Mouse (Mus musculus): ENCODE measurements at regions not wholly inside any gene's neighbourhood (a gene's known extent, or its start where the extent isn't known, plus 50 kb on each side); places are given as distances from the start of the nearest gene placed in this dataset.

DNA sequence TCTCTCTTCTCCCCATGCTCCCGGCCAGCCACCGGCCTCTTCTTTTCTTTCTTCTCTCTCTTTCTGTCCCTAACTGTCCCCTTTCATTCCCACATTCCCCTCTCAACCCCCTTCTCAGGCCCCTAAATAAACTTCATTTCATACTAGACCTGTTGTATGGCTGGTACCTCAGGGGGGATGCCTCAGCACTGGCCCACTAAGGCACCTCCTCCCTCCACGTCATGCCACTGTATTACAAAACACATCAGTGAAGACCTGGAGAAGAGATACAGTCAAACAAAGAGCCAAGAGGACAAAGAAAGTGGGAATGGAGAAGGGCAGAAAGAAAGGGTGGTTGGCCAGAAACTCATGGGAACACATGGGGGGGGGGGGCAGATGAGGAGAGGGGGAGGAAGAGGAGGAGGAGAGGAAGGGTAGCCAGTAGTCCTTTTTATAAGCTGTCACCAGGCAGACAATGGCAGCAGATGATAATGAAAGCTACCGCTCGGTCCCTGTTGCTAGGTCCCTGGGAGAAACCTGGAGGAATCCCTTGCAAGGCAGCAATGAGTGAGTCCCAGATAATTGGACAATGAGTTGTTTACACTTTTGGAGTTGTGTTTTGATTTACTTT lies 224.5 kb upstream of the Pfn2 start:
- no peak for DNase-seq (ENCODE audit: low spot score in 2 of 2)

DNA sequence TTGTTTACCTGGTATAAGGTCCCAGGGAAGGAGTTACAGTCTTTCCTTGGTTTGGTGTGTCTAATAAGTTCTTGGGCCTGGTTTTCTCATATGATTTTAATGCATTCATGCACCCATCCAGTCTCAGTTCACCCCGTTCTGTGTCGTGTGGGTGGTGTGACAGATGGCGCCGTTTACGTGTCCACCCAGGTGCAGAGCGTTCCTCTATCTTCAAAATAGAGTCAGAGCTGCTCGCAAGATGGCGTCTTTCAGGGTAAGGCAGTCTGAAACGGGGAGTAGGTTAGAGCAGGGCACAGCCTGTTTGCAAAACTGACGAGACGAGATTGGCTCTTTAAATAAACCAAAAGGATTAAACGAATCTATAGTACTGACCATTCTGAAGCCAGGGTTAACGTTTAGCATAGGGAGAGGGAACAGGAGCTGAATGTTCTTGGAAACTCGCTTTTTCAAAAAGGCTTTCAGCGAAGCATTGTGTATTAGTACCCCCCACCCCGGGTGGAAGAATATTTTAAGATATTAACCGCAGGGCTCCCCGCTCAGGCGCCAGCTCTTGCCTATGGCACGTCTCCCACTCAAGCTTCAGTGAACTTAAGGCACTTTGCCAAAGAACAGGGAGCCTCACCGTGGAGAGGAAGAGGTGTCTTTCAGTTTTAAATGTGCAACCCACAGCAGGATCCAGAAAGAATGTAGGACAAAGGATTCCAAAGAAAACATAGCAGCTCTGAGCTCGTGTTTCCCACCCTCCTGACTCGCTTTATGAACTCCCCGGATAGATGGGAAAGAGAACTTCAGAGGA lies 241.7 kb upstream of the Pfn2 start:
- DNase-seq (ENCODE audit: low spot score in 2 of 2) = peak; percentile 37 to 47

DNA sequence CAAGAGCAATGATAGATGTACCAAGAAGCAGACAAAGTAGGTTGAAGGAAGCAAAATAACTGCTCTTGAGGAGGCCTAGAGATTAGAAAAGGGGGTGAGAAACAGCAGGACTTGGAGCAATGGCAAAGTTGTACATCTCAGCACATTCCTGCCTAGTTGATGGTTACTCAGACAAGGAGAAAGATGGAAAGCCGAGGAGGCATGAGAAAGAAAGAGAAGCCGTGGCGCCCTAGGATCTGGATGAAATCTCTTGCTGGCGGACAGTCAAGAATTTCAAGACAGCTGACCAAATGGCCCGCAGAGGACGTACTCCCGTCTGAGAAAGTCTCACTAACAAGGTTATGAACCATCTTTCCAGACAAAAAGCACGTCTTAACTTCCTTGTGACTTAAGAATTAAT lies 242.5 kb upstream of the Pfn2 start:
- DNase-seq (ENCODE audit: low spot score in 2 of 2) = no peak

DNA sequence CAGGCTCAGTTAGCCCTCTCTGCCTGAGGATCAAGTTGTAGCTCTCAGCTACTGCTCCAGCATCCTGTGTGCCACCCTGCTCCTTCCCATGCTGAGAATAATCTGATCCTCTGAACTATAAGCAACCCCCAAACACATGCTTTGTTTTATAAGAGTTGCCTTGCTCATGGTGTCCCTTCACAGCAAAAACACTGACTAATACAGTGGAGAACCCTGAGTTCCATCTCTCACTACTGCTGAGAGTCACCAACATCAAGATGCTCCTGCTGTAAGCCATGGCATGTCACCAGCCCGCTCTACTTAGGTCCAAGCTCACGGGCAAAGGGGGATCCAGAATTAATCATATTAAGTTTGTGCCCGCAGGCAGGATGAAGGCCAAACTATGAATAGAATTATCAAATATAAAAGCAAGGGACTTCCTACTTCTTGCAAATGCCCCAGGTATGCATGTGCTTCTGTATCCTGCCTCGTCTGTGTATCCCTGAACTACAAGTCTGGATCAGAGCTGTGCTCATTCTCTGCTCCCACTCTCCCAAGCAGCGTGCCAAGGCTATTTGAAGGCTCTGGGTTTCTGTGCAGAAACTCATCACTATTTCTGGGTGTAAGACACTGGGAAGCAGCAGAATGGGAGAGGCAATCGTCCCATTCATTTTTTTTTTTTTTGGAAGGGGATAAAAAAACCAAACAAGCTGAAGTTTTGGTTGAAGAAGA lies 243.7 kb upstream of the Pfn2 start:
- DNase-seq (ENCODE audit: low spot score in 2 of 2) = peak; percentile 70 to 81

DNA sequence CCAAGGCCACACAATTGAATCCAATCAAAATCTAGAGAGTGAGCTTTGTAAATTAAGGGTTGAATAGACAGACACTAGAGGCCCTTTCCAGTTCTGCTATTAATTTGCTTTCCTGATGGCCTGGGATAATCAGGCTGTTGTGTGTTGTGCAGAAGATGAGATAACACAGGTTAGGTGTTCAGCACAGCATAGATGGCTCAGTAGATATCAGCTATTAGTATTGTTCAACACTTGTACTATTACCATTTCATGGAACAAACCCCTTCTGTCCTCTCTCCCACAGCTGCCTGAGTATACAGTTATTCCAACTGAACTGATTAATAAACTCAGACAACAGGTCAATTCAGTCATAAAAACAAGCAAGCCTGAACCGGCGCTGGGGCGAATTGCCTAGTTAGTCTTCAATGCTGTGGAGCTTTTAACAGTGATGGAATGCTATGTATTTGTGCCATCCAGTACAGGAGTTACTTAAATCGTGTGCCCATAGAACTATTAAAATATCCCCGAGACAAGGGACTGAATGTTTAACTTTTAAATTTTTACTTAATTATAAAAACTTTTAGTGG lies 263.1 kb upstream of the Pfn2 start:
- DNase-seq (ENCODE audit: low spot score in 2 of 2) = no peak

DNA sequence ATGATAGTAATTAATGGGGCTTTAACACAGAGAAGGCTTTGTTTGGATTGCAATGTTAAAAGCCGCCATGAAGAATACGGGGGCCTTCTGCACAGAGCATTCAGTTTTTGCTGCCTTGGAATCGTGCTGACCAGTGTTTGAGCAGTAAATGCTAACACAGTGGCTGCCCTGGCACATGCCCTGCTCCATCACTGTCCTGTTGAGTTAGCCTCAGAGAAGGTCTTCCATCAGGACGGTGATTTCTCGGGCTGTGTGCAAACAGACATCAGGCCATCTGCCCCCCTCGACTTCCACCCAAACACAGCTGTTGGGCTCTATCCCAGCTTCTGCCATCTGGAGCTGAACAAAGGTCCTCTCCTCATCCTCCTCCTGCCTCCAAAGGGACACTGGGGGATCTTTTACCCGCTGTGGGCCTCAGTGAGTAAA lies 264.6 kb upstream of the Pfn2 start:
- no peak for DNase-seq (ENCODE audit: low spot score in 2 of 2)

DNA sequence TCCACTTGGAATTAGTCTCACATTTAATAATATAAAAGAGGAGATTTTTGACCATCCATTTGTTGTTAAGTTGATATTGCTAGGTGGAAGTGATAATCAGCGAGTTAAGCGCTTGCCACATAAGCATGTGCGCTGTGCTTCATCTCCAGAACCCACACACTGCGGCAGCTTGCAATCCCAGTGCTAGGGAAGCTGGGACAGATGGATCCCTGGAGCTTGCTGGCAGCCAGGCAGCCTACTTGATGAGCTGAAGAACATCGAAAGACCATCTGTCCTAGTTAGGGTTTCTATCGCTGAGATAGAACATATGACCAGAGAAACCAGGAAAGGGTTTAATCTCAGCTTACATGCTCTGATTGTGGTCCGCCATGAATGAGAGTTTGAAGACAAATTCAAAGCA lies 266.1 kb upstream of the Pfn2 start:
- DNase-seq (ENCODE audit: low spot score in 2 of 2) = peak in 1 of 2 experiments; percentile 38

DNA sequence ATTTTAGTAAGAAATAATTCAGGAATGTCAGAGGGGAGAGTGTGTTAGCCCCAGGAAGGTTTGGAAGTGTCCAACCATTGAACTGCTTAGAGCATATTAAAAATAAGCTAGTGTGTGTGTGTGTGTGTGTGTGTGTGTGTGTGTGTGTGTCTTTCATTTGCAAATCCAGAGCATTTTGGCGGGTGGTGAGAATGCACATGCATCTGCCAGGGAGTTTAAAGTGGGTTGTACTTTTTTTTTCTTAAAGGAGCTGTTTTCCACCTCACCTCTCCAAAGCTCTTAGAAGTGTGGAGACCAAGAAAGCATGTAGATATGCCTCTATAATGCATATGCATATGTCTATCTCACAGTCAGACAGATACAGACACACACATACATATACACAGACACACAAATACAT lies 267.6 kb upstream of the Pfn2 start:
- no peak for DNase-seq (ENCODE audit: low spot score in 2 of 2)

DNA sequence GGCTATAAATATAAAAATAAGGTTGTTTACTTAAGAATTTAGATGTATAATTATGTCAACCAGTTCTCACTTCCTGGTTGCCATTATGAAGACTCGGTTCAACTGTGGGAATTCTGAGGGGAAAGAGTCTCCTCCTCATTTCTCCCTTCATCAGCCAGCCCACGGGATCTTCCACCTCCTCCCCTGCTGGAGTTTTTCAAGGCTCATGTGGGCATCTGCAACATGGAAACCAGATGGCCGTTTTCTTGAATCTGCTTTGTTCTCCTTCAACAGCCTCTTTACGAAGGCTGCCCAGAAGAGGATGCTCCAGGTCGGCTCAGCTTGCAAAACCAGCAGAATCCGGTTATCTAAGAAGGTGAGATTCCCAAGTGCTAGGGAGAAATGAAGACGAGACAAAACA lies 269.0 kb upstream of the Pfn2 start:
- DNase-seq (ENCODE audit: low spot score in 2 of 2) = peak; percentile 73 to 80

DNA sequence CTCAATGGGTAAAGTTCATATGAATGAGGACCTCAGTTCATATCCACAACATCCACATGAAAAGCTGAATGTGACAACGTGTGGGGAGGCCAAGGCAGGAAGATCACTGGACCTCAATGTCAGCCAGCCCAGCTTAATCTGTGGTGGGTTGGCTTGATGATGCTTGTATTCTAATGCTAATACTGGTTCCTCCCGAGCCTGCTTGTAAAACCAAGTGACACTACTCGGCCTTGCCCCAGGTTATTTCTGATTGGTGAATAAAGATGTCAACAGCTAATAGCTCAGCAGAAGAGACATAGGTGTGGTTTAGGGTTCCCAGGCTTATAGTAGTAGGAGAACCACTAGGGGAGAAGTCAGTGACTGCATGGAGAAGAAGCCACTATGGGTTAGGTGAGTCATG lies 272.2 kb upstream of the Pfn2 start:
- DNase-seq (ENCODE audit: low spot score in 2 of 2) = no peak

DNA sequence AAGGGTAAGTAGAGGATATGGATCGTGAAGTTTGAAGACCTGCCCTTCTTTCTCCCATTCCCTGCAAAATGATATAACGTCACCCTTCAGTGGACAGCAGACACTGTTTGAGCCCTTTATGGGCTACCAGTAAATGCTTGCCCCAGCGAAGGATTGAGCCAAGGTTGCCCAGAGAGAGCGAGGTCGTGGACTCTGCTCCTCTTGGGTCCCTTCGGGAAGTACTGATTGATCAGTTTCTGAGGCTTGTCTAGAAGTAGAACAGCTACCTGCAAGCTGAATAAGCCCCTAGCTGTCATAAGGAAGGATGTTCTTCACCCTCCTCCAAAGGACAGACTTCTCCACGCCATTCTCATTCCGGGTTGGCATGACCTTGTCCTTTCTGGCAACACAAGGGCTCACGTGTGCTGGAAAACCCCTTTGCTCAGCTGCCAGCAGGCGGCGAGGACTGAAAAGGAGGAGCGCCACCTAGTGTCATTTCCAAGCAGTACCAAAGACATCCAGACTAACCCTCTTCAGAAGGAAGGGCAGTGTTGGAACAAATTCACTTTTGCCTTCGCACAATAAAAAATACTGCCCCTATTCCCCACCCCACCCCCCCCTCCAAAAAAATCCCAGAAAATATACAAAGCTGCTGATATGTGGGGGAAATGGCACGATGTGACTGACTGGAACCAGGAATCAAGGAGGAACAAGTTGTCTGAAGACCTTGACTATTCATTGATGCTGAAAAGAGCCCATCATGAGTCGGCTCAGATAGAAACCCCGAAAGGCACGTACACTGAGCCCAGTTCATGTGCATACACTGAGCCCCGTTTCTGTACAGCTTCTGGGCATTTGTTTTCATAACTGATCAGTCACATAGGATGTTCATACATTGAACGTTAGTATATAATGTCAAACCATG lies 274.8 kb upstream of the Pfn2 start:
- DNase-seq (ENCODE audit: low spot score in 2 of 2) = peak; percentile 74 to 86

DNA sequence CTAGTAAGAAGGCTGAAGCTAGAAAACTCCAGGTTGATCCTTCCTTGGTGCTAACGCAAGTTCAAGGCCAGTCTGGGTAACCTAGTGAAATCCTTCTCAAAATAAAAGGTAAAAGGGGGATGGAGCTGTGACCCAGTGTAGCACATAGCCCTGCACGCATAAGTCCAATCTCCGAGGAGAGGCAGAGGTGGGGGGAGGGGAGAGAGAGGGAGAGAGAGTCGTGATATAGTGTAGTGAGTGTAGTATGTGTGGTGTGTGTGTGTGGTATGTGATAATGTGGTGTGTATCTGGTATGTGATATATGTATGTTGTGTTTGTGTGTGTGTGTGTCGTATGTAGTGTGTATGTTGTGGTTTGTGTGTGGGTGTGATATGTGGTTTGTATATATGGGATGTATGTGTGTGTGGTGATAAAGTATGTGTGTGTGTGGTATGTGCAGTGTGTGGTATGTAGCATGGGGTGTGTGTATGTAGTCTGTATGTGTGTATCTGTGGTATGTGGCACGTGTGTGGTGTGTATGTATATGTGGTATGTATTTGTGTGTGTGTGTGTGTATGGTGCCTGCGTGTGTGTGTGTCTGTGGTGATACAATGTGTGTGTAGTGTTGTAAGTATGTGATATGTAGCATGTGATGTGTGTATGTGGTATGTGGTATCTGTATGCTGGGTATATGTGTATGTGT lies 275.7 kb upstream of the Pfn2 start:
- no peak for DNase-seq (ENCODE audit: low spot score in 2 of 2)

DNA sequence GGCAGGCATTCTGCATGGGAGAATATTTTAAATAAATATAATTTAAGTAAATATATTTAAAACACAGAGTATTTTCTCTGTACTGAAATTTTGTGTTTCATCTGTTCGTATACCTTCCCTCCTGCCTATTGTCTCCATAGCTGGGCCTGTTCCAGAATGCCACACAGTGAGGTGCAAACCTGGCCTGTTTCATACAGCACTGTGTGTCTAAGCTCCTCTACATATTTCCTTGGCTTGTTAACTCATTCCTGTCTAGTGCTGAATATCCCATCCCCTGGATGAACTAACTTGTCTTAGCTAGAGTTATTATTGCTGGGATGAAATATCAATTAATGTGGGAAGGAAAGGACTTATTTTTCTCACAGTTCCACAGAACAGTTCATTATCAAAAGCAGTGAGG lies 277.0 kb upstream of the Pfn2 start:
- DNase-seq (ENCODE audit: low spot score in 2 of 2) = no peak

DNA sequence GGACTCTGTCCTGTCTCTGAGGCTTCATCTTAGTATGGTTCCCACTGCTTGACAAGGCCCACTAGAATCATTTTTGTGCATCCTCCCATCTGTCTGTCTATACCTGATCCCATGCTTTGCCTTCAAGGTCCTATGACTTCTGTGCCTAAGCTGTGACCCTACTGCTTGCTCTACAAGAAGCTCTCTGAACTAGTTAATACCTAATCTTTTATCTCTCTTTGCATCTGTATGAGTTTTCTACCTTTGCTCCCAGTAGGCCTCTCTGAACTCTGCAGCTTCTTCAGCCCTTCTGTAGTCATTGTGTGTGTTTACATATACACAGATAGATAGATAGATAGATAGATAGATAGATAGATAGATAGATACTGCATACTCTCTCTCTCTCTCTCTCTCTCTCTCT lies 279.1 kb upstream of the Pfn2 start:
- DNase-seq (ENCODE audit: low spot score in 2 of 2) = no peak

DNA sequence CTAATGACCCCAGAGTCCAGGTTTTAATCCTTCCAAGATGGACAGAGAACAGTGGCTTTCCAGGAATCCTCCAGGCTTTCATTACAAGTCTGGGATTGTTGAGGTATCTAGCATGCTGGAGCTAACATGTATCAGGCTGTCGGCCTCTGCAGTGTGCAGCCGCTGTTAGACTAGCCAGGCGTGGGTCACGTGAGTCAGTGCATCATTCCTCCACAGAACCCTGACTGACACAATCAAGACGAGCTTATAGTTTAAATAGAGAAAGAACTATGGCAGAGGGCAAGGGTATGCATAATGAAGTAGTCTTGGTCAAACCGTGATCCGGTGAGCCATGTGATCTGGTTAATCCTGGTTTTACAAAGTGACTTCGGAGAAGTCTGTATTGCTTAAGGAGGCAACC lies 280.2 kb upstream of the Pfn2 start:
- DNase-seq (ENCODE audit: low spot score in 2 of 2) = no peak

DNA sequence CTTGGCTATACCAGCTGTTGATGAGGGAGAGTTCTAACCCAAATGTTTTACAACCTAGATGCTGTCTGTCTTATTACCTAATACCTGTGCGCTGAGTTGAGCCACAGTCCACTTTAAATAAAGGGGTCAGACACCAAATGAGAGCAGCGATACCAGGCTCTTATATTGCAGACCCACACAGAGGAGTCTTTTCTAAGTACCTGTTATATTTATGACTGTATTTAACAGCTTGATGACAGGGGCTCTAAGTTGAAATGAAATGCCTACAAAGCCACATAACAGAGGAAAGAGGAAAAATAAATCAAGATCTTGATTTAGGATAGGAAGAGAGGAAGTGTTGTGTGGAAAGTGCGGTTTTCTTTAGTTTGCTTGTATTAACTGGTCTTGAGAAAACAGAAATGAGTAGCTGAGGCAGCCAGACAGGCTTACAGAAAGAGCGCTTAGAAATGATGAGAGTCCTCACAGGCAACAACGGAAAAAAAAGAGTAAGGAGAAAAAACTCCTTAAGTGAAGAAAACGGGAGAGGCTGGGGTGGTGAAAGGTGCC lies 281.6 kb upstream of the Pfn2 start:
- no peak for DNase-seq (ENCODE audit: low spot score in 2 of 2)

DNA sequence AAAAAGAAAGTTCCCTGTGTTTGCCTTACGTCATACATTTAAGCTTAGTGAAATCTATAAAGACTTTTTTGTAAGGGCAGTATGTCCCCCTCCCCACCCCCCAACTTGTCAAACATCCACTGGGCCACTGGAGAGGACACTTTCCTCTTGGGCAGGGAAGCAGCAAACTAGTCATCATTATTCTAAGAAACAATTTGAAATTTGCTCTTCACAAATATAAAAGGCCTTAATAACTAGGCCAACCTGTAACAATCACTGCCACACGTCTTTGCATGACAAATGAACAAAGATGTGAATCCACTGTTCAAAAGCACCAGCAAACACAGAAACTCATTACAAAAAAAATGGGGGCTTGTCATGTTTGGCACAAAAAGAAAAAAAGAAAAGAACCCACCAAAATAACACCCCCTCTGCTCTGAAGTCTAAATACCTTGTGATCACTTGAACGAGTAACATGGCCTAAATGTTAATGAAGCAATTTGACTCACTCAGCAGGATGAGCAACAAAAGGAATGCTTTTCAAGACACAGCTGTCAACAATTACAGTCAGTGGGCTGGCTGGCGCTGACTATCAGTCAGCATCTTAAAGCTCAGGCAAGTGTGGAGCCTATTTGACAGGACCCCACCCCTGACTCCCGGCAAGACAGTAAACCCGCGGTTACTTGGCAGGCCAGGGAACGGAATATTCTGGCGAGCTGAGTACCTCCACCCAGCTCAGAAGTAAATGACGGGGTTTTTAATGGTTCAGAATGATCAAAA lies 278.7 kb upstream of the Tsc22d2 start:
- no peak for DNase-seq (ENCODE audit: low spot score in 2 of 2)

DNA sequence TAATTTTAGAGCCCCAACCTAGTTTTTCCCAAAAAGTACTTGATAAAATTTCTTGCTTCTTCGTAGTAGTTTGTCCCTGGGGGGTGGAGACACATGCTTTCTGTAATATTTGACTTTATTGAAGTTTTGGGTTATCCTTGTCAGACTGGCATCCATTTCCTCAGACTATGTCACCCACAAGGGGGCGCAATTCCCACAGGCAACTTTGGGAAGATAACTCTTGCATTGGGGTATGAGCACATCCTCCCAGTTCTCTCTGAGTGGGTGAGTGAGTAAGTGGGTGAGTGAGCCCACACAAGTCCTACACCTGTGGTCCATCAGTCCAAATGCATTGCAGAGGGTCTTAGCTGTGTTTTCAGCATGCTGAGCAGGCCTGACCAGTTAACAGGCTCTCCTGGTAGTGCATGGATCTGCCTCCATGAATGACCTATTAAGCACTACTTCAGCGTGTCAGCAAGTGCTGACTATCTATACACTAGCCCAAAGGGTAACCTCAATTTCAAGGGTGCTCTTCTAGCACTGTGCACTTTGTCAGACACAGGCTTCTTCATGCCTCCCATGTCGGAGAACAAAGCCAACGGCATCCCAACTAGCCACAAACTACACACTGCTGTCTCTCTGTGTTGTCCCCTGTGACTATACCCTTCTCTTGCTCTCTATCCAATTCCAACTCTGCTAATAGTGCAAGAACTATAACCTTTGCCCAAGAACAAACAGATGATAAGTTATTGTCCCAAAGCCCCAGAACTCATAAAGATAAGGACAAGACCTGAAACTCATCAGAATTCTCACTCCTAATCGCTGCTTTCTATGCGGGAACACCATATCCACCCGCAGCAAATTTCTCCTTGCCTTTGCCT lies 275.6 kb upstream of the Tsc22d2 start:
- DNase-seq (ENCODE audit: low spot score in 2 of 2) = peak; percentile 32 to 42

DNA sequence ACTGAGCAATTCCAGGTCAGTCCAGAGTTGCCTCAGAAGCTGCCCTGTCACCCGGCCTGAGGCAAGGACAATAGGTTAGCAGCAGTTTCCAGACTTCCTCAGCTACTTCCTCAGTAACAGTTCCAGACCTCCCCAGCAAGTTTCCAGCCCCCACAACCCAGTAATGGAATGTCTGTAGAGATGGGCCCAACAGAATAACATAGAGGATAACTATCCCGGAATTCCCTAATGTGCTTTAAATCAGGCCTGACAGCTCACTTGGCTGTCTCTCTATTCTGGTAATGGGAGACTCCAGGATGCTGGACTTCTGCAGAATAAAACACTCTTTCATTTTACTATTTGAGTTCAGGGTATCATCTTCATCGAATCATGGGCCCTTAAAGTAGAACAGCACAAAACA lies 268.4 kb upstream of the Tsc22d2 start:
- no peak for DNase-seq (ENCODE audit: low spot score in 2 of 2)

Measured in right cerebral cortex, adult 2 months (tissue).